Mouse (Mus musculus): ENCODE measurements at regions not wholly inside any gene's neighbourhood (a gene's known extent, or its start where the extent isn't known, plus 50 kb on each side); places are given as distances from the start of the nearest gene placed in this dataset.
"Not testable (repeated sequence)": the region's sequence is repeated elsewhere in the genome, so short reads cannot be mapped to it uniquely, and the experiment has no call there.

DNA sequence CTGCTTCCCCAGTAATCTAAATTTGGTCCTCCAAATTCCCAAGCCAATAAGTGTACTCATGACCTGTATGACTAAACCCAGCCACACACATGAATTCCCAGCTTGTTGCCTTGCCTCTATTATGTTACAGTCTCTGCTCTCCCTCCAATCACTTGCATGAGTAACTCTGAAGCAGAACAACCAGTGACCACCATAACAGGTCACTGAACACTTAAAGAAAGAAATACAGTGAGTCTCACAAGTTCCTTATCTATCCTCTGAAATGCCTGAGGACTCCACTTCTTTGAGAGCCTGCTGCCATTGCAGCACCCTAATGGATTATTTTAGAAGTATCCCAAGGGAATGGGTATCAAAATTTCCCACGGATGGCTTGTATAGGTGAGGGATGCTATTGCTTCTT, 909.7 kb downstream of the Sorcs3 start:
- DNase-seq (ENCODE audit: low read depth, low spot score), result no peak

DNA sequence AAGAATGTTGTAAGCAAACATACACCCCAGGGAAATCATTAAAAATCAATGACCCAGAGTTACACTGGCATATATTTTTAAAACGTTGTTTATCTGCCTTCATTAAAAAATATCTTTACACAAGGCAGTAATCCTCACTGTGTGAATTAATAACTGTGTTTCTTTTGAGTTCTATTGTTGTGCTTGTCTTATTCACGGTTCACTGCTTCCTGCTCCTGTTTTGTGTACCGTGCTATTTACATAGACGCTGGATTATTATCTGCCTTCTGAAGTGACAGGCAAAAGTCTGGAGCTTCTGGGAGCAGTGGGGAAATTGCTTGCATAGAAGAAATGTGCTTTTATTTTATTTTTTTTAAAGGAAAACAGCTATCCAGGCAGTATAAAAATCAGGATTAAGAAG, 925.8 kb downstream of the Sorcs3 start:
- DNase-seq (ENCODE audit: low read depth, low spot score), result no peak

DNA sequence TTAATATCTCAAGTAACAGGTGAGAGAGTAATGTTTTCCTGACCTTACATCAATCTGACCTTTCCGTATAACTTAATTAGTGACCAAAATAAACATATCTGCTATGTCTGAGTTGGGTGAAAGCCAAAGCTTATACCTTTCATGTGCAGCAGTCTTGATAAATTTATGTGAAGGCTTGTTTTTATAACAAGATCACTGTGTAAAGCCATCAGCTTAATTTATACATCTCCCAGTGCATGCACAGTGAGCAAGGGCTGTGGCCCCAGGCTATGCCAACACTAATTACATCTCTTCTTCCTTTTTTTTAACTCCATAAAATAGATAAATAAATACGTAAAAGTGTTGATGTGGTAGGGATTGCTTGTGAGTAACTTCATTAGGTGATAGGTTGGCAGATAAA, 966.3 kb downstream of the Sorcs3 start:
- DNase-seq (ENCODE audit: low read depth, low spot score), result no peak

GRCm38 (mm10) chr19:49207971-49208370, 1002.1 kb downstream of the Sorcs3 start:
- no peak for DNase-seq (ENCODE audit: low read depth, low spot score)

GRCm38 (mm10) chr19:49242601-49243000, 1036.8 kb downstream of the Sorcs3 start:
- DNase-seq (ENCODE audit: low read depth, low spot score), result peak; percentile 41

- no peak for DNase-seq (ENCODE audit: low read depth, low spot score)
Observed at GRCm38 (mm10) chr19:49245114-49245714, 1039.4 kb downstream of the Sorcs3 start.

DNA sequence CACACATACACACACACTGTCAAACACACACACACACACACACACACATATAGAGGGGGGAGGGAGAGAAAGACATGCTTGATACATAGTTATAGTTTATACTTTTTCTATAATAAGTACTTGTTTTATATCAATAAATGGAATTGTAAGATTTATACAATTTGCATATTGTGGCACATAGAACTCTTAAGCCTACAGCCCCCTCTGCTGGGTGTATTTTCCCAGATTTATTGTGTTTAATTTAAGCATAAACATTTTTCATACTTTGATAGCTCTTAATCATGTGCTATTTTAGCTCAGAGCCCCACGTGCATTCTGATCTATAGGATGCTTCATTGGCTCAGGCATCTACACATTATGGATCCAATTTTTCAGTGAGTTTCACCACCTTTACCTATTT, 1058.8 kb downstream of the Sorcs3 start:
- no peak for DNase-seq (ENCODE audit: low read depth, low spot score)

GRCm38 (mm10) chr19:49267864-49268480, 1062.1 kb downstream of the Sorcs3 start:
- DNase-seq (ENCODE audit: low read depth, low spot score), result no peak

- no peak for DNase-seq (ENCODE audit: low read depth, low spot score)
Observed at GRCm38 (mm10) chr19:49282626-49283261, 1076.9 kb downstream of the Sorcs3 start.

- DNase-seq (ENCODE audit: low read depth, low spot score), result no peak
Observed at GRCm38 (mm10) chr19:49294980-49295379, 1089.2 kb downstream of the Sorcs3 start.

DNA sequence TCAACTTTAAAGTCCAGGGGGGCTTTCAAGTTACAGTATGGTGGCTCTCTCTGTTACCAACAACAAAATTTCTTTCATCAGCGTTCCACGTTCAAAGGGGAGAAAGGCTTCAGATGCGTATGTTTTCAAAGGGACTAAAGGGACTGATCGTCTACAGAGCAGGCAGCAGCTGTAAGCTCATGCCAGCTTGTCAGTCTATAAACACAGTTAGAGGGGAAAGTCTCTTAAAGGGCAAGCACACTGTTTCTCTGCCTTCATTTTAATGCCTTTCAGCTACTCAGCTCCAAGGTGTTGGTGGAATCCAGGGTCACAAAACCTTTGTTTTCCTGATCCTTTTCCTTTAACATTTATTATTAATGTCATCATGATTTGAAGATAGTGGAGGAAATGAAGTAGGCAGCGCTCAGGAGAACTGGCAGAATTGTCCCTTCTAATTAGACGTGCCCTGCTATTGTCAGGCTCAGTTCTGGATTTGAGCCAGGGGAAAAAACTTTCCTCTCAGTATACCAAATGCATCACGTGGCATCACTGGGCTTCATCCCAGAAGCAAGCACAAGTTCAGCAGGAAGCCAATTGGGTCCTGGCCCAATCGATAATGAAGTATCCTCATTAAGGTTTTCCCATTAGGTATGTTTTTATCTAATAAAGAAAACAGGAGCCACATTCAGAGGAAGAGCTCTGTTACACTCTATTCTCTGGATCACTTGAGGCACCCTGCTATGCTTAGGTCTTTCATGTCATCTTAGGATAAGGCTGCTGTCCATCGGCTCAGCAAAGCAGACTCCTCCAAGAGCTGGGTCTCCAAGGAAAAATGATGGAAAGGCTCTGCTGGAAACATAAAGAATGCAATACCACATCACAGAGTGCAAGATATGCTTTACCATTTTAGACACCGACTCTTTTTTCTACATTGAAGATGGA, 1093.8 kb downstream of the Sorcs3 start:
- no peak for DNase-seq (ENCODE audit: low read depth, low spot score)

GRCm38 (mm10) chr19:49301364-49302091, 1095.7 kb downstream of the Sorcs3 start:
- no peak for DNase-seq (ENCODE audit: low read depth, low spot score)

GRCm38 (mm10) chr19:49305804-49306203, 1100.0 kb downstream of the Sorcs3 start:
- DNase-seq (ENCODE audit: low read depth, low spot score), result no peak

- no peak for DNase-seq (ENCODE audit: low read depth, low spot score)
Observed at GRCm38 (mm10) chr19:49314229-49314628, 1108.4 kb downstream of the Sorcs3 start.

DNA sequence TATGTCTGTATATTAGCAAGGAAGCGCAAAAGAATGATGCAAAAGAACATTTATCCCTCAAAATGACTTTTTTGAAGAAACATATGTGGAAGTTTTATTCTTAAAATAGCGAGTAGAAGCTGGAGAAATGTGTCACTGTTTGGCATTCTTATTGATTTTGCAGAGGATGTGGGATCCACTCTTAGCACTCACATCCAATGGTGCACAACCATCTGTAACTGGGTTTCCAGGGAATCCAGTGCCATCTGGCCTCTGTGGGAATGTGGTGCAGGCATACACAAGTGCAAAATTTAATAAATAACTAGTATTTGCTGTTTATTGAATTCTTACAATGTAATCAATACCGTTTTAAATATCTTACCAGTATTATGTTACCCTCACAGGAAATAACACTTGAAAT, 1153.8 kb downstream of the Sorcs3 start:
- no peak for DNase-seq (ENCODE audit: low read depth, low spot score)

DNA sequence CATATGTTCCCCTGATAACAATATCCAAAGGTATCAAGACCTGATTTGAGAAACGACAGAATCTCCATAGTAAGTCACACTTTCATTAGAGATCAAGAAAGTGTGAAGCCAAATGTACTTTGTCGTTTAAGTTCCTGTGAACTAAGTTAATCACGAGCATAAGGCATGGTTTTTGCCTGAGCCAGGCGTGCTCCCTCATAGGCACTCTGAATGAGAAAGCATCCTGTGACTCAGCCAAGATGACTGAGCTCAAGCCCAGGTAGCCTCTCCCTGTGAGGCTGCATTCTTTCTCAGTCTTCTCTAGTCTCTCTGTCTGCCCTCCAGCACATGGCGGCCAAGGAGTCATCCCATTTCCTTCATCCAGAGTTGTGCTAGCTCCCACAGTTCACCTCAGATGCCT, 1154.9 kb downstream of the Sorcs3 start:
- DNase-seq (ENCODE audit: low read depth, low spot score), result no peak

DNA sequence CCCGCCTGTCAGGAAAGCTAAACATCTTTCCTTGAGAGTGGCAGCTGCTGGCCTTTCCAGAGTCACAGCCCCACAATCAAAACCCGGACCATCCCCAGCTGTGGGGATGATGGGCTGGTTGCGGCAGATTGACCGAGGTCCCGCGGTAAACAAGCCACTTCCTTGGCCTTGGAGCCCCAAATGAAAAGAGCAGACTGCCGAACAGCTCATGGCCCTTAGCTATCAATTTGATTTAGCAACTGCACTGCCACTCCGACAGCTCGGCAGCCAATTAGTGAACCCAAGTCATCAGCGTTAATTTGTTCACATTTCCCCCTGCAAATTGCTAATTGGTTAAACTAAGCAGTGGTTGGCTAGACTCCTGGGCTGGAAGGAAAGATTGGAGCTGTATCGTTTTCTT, 1155.3 kb downstream of the Sorcs3 start:
- not testable (repeated sequence) for DNase-seq (ENCODE audit: low read depth, low spot score)

- no peak for DNase-seq (ENCODE audit: low read depth, low spot score)
Observed at GRCm38 (mm10) chr19:49372921-49373320, 1167.1 kb downstream of the Sorcs3 start.

GRCm38 (mm10) chr19:49374295-49374694, 1168.5 kb downstream of the Sorcs3 start:
- no peak for DNase-seq (ENCODE audit: low read depth, low spot score)

- DNase-seq (ENCODE audit: low read depth, low spot score), result no peak
Observed at GRCm38 (mm10) chr19:49374926-49375325, 1169.1 kb downstream of the Sorcs3 start.
